Mouse (Mus musculus) brain, embryonic 14.5 days (tissue): ENCODE data around the gene Adgrl3. TPM values are rescaled to one million over a fixed set of nuclear protein-coding genes. Genes with fewer than 3 reads are reported as not detected.
"Not testable (repeated sequence)": the region's sequence is repeated elsewhere in the genome, so short reads cannot be mapped to it uniquely, and the experiment has no call there.

Experiments used
- DNase-seq: peaks from one replicate; pipeline ENCODE4 v3.0.0-alpha.2; 2011; ENCODE audit warnings: low read depth
- CTCF ChIP-seq: fragments of 200-500 bp; IDR thresholded peaks from 2 replicates; pipeline ENCODE4 v1.5.1; 2012; ENCODE audit warnings: inconsistent platforms, mild to moderate bottlenecking, moderate library complexity, borderline replicate concordance; ENCODE audit not compliant: insufficient read depth, insufficient read length; ENCODE audit errors: extremely low read depth
- POLR2A ChIP-seq: fragments of 200-500 bp; IDR thresholded peaks from 2 replicates; pipeline ENCODE4 v1.6.1; 2012; ENCODE audit warnings: mild to moderate bottlenecking, inconsistent platforms, borderline replicate concordance; ENCODE audit not compliant: poor library complexity, insufficient read depth, insufficient read length, severe bottlenecking; ENCODE audit errors: extremely low read depth
- polyA plus RNA-seq: library from polyadenylated mRNA; depleted of rRNA; stranded (reverse); fragments of >200 nt; gene quantifications from 2 replicates; pipeline ENCODE4 v1.2.3, GENCODE M21; 2012

Gene Adgrl3
- polyA plus RNA-seq, 1 experiment = 89.2 TPM

DNA sequence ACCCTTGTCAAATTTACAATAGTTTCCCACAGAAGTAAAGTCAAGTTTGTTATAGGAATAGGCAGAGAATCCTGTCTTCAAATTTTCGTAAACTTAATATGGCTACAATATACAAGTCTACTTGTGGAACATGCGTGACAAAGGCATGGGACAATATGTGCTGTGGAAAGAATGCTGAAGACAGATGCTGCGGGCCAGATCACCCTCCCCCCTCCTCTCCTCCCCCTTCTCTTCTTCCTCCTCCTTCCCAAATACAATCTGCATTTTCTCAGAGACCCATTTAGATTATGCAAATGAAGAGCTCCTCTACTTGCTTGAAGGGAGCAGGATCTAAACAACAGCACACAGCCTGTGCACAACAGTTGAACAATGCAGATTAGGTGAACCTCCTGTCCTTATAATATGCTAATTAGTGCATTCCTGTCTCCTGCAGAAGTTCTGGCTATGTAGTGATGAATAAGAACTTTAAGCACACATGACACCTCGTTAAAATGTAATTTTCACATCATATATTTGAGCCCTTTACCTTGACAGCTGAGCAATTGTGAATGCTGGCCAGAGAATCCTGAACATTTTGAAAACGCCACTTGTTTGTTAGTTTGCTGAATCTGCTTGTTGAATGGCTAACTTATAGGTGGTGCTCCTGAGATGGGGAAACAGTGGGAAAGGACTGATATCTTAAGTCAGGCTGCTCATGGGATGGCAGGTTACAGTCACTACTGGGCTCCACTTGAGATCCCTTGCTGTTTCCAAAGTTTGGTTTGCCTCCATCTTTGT, 499.0 kb downstream of the Adgrl3 start:
- TF ChIP-seq POLR2A (no peak), CTCF (no peak)
- peak; percentile 41 for DNase-seq

DNA sequence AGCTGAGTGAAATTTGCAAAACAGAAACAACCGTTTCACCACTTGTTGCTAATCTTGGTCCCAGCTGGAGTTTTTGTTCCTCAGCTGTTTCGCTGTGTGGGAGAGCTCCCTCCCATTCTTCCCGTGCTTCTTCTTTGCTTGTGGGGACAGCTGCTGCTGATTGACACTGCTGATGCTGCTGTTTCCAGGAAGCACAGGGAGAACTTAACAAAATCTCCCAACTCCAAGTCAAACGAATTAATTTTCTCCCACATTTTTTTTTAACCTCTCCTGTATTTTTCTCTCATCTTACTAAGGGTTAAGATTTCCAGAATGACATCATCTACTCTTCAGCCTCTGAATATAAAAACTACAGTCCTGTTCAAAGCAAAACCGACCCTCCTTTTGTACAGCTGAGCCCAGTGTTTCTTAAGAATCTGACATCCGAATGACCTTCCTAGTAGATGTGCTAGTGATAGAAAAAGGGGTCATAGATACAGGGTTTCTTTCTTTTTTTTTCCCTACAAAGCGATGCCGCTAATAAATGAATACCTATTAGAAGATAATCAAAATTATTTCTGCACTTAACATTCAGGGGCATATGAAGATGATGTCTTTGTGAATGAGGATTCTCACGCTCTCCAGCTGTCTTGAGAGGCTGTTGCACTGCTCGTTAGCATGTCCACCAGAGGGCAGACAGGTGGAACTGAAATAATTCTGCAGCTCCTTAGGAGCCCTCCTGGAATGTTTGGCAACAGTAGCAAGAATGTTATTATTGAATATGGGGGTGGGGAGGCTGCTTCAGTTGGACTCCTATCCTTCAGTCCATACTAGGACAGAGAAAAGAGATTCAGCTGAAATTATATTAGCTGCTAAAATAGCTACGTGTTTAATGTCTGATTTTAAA, 499.8 kb downstream of the Adgrl3 start:
- peak; percentile 83 for DNase-seq
- TF ChIP-seq POLR2A (no peak), CTCF (peak; percentile 62; the same call in 1 of the 2 replicates)

DNA sequence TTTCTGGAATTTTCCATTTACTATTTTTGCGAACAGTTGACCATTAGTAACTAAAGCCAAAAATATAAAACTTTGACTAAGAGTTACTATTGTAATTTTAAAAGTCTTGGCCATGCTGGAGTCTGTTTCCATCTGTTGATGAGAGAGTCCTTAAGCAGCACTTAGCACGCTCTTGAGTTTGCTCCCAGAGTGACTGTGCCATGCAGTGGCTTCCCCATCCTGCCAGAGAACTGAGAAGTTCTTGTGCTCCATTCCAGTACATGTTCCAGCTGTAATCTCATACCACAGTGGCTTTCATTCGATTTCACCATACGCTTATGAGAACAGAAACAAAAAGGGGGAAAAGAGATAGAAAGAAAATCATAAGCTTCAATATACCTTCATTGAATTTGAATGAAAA, 502.8 kb downstream of the Adgrl3 start:
- no peak for TF ChIP-seq CTCF
- TF ChIP-seq POLR2A = no peak
- DNase-seq = no peak

DNA sequence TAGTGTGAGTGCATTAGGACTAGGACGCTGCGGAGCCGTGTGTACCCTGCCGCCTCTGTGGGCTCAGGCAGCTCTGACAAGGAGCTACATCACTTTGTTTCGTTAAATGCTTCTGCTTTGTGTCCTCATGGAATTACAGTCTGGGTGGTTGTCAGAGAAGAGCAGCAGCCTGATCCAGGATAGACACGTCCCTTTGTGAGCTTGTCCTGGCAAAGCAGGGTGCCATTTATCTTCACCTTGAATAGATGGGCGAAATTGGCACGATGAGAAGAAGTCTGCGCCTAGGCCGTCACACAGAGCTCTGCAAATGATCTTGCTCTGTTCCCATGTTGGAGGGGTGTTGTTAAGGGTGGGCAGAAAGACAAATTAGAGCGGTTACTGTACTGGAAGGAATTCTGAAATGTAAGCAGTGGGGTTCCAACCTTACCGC, 504.6 kb downstream of the Adgrl3 start:
- peak; percentile 54 for DNase-seq
- TF ChIP-seq POLR2A (no peak), CTCF (no peak)

DNA sequence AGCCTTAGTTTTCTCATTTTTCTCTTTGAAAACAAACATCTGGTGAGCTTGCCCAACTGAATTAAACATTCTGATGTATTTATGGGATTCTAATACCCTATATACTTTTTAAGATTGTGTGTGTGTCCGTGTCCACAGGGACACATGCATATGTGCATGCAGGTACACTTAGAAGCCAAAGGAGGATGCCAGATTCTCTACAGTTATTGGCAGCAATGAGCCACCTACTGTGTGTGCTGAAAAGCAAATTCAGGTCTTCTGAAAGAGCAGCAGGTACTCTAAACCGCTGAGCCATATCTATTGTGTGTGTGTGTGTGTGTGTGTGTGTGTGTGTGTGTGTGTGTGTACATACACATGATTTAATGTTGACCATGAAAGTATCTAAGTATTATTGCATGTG, 505.4 kb downstream of the Adgrl3 start:
- DNase-seq = no peak
- no peak for TF ChIP-seq POLR2A
- TF ChIP-seq CTCF = no peak

DNA sequence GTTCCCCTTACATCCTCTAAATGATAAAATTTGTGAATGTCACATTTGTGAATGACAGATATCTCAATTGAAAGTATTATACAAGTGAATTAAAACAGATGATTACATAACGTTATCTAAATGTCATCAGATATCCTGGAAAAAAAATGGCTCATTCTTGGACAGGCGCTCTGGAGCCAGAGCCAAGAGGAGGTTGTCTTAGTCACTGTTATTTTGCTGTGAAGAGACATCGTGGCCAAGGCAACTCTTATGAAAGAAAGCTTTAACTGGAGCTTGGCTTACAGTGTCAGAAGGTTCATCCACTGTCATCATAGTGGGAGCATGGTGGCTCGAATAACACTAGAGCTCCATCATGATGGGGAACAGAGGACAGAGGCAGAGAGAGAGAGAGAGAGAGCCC, 511.7 kb downstream of the Adgrl3 start:
- TF ChIP-seq POLR2A = no peak
- no peak for TF ChIP-seq CTCF
- DNase-seq = no peak

DNA sequence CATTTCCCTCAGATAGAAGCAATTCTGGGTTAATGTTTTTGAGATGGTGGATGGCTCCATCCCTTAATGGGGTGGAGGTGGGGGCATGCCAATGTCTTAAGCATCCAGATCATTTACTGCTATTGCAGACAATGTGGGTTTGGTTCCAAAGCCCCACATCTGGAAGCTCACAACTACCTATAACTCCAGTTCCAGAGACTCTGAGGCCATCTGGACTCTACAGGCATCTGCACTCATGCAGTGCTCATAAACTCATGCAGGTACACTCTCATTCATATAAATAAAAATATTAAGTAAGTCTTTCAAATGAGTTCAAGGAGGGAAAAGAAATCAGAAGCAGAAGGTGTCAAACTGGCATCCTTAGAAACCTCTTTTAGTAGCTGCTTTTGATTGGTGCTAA, 530.3 kb downstream of the Adgrl3 start:
- no peak for TF ChIP-seq POLR2A
- TF ChIP-seq CTCF = no peak
- DNase-seq = no peak

DNA sequence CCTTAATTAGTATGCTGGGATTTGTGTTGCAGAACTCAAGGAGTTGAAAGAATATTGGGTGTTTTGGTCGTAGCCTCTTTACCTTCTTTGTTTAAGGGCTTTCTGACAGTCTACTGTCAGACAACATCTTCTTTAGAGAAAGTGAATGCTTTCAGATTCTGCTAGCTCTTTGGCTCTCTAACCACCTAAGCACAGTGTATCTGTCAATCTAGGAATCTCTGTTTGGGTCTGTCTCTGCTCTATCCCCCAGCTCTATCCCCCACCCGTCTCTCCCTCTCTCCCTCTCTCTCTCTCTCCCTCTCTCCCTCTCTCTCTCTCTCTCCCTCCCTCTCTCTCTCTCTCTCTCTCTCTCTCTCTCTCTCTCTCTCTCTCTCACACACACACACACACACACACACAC, 535.2 kb downstream of the Adgrl3 start:
- DNase-seq = not testable (repeated sequence)

DNA sequence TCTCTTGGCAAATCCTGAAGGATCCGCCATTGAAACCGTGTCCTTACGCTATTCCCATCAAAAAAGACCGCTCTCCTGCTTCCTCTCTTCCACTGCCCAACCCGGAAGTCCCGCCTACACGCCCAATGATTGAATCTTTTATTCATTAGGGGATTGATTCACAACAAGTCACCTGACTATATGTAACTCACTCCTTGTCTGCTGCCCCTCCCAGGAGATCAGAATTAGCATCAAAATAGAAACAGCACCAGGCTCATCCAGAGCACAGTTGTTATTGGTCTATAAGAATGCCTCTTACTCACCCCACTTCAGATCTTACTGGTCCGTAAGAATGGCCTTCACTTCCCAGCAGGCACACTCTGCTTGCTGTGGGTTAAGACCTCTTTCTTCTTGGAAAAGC, 536.1 kb downstream of the Adgrl3 start:
- peak; percentile 46 for DNase-seq

DNA sequence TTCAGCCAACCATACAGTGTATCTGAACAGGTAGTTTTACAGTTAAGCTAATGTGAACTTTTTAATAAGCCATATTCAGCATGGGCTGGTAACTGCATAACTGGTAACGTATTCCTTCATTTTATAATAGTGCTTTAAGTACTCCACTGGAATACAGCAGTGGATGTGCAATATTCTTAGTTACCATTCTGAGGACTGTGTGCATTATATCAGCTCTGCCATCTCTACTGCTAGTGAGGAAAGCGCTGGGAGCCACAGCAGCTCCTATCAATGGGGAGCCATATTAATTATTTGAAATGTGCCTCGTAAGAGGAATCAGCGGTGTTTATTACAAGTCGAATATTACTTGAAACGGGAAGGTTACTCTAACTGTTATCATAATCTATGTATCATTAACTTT, 539.0 kb downstream of the Adgrl3 start:
- TF ChIP-seq POLR2A = no peak
- TF ChIP-seq CTCF = no peak
- DNase-seq = no peak

More for the DNA sequence above, 536.1 kb downstream of the Adgrl3 start:
- TF ChIP-seq CTCF (no peak), POLR2A (no peak)

DNA sequence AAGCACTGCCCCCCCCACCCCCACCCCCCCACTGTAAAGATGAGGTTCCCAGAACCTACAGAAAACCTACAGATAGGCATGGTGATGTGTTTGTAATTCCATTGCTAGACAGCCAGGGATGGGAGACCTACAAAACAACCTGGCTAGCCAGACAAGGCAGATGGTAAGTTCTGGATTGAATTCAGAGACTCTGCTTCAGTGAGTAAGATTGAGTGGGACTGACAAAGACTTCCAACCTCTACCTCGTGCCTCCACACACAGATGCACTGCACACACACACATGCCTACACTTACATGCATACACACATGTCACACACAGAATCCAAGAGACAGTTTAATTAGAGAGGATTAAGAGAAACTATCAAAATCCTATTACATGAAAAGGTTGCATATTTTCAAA, 544.4 kb downstream of the Adgrl3 start:
- DNase-seq = peak; percentile 80
- TF ChIP-seq POLR2A (no peak), CTCF (no peak)
